Mouse (Mus musculus): ENCODE measurements around the gene Polr3b.

Gene Polr3b

DNA sequence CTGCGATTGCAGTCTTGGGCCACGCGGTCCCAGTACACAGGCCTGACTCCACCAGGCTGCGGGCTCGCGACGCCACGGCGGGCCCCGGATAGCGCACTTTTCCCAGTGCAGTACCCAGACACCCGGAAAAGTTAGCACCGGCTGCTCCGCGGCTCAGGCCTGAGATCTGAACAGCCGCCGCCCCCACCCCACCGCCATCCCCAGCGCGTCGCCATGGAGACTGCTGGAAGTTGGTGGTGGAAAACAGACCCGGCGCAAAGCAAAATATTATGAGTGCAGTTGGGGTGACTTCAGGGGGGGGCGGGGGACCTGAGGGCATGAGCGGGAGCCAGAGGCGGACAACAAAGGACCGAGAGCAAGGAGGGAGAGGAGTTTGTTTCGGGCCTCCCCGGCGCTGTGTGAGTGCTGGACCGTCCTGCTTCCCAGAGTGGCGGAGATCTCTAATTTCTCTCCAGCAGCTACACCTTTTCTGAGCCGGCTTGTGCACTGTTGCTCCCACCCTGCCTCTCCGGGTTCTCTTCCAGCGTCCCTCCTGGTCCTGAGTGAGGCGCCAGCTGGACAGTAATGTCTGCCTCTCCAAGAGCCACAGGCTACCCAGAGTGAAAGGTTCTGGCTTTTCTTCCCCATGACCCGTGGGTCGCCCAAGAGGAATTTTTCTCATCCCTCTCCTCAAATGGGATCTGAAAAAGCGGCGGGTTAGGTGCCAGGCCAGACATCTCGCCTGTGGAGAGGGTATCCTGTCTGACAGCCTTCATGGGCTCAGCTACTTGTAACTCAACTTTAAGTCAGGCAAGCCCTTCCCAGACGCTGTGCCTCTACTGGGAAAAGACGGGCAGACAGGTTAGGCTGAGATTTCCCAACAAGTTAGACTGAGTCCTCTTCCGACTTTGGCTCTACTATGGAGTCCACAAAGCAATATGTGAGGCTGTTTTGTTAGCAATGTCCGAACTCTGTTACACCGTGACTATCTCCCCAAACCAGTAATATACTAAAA, 138.3 kb downstream of the Polr3b start:
- DNase-seq (ENCODE audit: low spot score) = no peak

- no peak for DNase-seq (ENCODE audit: low spot score)
Observed at GRCm38 (mm10) chr10:84768766-84769165, 146.7 kb downstream of the Polr3b start.

DNA sequence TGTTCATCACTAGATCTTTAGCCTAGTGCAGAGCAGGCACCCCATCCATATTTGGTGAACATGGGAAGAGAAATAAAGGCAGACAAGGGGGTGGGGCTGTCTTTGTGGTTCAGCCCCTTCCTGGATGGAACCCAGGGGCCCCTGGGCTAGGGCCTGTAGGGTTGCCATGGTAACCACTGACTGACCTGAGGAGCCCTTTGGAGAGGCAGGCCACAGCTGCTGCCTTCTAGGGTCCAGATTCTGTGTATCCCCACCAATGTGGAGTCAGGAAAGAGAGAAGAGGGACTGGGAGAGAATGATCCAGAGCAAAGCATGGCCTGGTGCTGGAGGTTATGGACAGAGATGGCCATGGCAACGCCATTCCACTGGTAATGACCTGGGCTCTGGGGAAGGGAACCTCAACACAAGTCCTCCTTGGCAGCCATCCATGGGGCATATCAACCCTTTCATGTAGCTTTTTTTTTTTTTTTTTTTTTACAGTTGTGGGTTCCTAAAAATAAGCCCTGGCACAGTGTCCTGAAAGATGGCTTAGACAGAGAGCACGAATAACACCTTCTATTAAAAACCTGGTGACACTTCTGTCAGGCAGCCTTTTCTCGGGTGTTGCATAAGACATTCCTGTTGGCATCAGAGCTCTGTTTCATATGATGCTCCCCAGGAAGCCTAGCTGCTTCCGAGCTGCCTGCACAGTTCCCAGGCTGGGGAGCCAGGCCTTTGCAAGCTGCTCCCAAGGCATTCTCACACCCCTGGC, 150.5 kb downstream of the Polr3b start:
- no peak for DNase-seq (ENCODE audit: low spot score)

- no peak for DNase-seq (ENCODE audit: low spot score)
Observed at GRCm38 (mm10) chr10:84773889-84774288, 151.8 kb downstream of the Polr3b start.

- peak; percentile 73 for DNase-seq (ENCODE audit: low spot score)
Observed at GRCm38 (mm10) chr10:84774573-84774972, 152.5 kb downstream of the Polr3b start.

All from lung, postnatal 25 days (tissue).